Mouse (Mus musculus): ENCODE measurements at regions not wholly inside any gene's neighbourhood (a gene's known extent, or its start where the extent isn't known, plus 50 kb on each side); places are given as distances from the start of the nearest gene placed in this dataset.
"Not testable (repeated sequence)": the region's sequence is repeated elsewhere in the genome, so short reads cannot be mapped to it uniquely, and the experiment has no call there.

GRCm38 (mm10) chr7:73827549-73827948 is 87.4 kb downstream of the Fam174b start:
- ATAC-seq (replicated peaks; ENCODE audit: low read depth, poor library complexity, severe bottlenecking) = no peak

GRCm38 (mm10) chr7:73830581-73830980 is 90.5 kb downstream of the Fam174b start:
- no peak for ATAC-seq (replicated peaks; ENCODE audit: low read depth, poor library complexity, severe bottlenecking)

DNA sequence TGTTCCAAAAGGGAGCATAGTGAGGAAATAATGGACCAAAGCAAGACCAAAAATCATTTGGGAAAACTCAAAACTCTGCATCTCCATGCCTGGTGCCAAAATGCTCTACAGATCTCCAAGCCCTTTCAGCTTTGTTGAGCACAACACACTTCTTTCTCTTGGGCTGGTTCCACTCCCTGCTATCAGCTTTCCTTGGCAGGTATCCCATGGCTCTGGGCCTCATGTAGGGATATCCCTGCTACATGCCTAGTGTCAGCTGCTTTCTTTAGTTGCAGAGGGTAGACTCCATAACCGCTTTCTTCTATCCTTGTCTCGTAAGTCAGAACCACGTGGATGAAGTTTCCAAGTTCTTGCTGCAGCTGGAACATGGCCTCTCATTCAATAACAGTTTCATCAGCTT is 100.3 kb downstream of the Fam174b start:
- ATAC-seq (replicated peaks; ENCODE audit: low read depth, poor library complexity, severe bottlenecking) = no peak

DNA sequence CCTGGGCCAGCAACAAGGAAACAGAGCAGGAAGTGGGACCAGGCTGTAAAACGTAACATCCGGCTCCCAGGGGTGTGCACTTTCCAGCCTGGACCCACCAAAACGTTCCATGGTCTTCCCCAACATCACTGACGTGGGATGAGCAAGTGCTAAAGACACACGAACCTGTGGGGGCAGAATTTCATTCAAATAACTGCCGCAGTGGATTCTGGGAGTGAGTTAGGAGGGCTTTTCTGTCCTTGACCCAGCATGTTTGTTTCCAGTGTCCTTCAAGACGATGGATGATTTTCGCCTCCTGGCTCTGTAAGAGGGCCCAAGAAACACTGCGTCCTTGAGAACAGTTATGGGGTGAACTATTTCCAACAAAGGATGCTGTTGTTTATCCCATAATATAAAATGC is 112.1 kb downstream of the Fam174b start:
- ATAC-seq (replicated peaks; ENCODE audit: low read depth, poor library complexity, severe bottlenecking) = no peak

GRCm38 (mm10) chr7:73853296-73853950 is 113.3 kb downstream of the Fam174b start:
- ATAC-seq (replicated peaks; ENCODE audit: low read depth, poor library complexity, severe bottlenecking) = not testable (repeated sequence)

DNA sequence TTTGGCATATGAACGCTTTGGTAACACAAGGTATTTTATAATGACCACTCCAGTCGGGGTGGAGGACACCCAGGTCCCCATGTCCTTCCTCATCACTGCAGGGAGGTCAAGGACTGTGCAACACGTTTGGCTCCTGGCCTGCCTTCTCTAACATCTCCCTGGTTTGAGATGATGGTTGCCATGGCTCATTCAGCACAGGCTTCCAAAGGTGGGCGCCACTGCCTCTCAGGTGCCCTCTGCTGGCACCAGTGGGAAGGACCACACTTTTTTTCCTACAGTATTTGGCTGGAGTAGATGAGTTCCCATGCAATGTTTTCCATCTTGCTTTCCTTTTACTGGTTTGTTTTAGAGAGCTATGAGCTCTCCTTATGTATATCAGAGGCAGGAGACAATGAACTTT is 115.4 kb downstream of the Fam174b start:
- ATAC-seq (replicated peaks; ENCODE audit: low read depth, poor library complexity, severe bottlenecking) = peak; percentile 83

DNA sequence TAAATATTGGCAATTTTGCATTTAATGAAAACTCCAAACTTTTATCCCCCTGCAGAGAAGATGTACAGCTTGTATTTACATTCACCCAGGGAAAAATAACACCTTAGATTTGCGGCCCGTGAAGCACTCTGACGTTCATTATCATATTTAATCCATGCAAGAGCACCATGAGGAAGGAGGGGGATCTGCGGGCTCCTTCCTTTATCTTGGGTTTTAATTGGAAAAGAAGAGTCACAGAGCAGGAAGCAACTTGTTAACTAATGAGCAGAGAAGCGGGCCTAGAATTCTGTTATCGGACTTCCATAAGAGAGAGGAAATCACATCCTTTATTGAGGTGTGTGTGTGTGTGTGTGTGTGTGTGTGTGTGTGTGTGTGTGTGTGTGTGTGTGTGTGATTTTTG is 116.8 kb downstream of the Fam174b start:
- ATAC-seq (replicated peaks; ENCODE audit: low read depth, poor library complexity, severe bottlenecking) = no peak

- no peak for ATAC-seq (replicated peaks; ENCODE audit: low read depth, poor library complexity, severe bottlenecking)
These were observed 125.0 kb downstream of the Fam174b start for GRCm38 (mm10) chr7:73865086-73865485.

- no peak for ATAC-seq (replicated peaks; ENCODE audit: low read depth, poor library complexity, severe bottlenecking)
These were observed 132.1 kb downstream of the Fam174b start for GRCm38 (mm10) chr7:73872181-73872580.

DNA sequence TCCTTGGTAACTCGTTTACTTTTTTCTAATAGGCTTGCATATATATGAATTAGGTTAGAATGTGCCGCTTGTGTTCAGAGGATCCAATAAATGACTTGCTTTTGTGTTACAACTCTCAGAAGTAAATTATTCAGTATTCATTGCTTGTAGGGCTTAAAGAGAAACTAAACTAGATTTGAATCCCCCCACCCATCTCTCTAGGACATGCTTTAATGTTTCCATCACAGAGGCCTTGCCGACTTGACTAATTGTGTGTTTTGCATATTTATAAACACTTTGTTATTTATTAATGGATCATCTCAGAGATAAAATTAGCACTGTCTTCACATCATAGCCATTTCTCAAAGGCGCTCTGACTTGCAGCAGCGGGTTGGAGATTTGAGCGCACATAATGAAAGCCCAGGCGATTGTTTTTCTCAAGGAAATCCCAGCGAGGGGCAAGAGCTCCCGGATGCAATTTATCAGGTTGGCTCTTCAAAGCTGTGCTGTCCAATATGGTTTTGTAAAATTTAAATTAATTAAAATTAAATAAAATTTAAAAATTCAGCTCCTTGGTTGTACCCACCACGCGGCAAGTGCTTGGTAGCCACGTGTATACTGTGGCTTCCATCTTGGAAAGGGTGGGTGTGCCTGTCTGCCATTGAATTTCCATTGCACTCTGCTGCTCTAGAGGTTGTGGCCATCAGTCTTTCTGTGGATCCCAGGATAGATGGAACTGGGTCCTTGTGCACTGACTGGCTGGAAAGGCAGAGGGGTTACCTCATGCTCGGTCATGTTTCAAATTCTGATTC is 132.0 kb downstream of the St8sia2 start:
- no peak for ATAC-seq (replicated peaks; ENCODE audit: low read depth, poor library complexity, severe bottlenecking)

GRCm38 (mm10) chr7:73886152-73886551 is 127.3 kb downstream of the St8sia2 start:
- no peak for ATAC-seq (replicated peaks; ENCODE audit: low read depth, poor library complexity, severe bottlenecking)

Data from common myeloid progenitor, adult 5-6 weeks (primary cell).